Mouse (Mus musculus) kidney, embryonic 14.5 days (tissue): Measurements from ENCODE around the gene Ccne1. TPM values are rescaled to one million over a fixed set of nuclear protein-coding genes. Genes with fewer than 3 reads are reported as not detected.

Experiments used
- polyA plus RNA-seq: library from polyadenylated mRNA; unstranded; fragments of >200 nt; fragmentation: Nextera tagmentation; extraction: Ambion mirVana; gene quantifications from 2 replicates; pipeline ENCODE4 v1.2.1, GENCODE M21; 2014

Ccne1 gene
- polyA plus RNA-seq, 1 experiment from 2014 or later, result 100 TPM

Other genes with a start within 250 kb of the Ccne1 start
- 41.2 and 57.8 TPM in 2 replicates for gene Uri1, start 84.0 kb downstream of the Ccne1 start, polyA plus RNA-seq
- 12.0 and 16.6 TPM in 2 replicates for gene 1600014C10Rik, start 75.7 kb upstream of the Ccne1 start, polyA plus RNA-seq
- gene Plekhf1, start 120.5 kb upstream of the Ccne1 start, polyA plus RNA-seq, result 3.8 and 4.9 TPM in 2 replicates
- gene Pop4, start 163.9 kb upstream of the Ccne1 start, polyA plus RNA-seq, result 71.1 and 73.7 TPM in 2 replicates